Mouse (Mus musculus): ENCODE results near the gene Lrp5. TPM values are rescaled to one million over a fixed set of nuclear protein-coding genes. Genes with fewer than 3 reads are reported as not detected.

The Lrp5 gene
- polyA plus RNA-seq, 1 experiment, result 3.1 TPM

DNA sequence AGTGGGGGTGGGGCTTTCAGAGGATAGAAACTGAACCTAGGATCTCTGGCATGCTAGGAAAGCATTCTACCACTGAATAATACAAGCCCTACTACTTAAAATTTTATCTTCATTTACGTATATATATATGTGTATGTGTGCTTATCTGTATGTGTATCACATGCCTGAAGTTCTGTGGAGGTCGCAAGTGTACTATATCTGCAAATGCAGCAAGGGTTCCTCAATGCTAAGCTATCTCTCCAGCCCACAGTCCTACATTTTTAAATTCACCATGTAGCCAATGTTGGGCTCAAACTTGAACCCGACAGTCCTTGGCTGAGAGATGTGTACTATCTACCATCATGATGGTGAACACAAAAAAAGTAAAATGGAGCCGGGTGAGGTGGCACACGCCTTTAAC lies 145.4 kb downstream of the Lrp5 start:
- H3K4me3 ChIP-seq (ENCODE audit: insufficient read depth, low read length), result no peak overlapping the region
- TF ChIP-seq CTCF (IDR thresholded peaks at IDR 0.05; ENCODE audit: extremely low read depth, insufficient read depth, low read length) (no peak), POLR2A (IDR thresholded peaks at IDR 0.05; ENCODE audit: extremely low read depth, insufficient read depth, low read length) (no peak)
- no peak overlapping the region for H3K27ac ChIP-seq (ENCODE audit: insufficient read depth, low read length)
- H3K4me1 ChIP-seq (ENCODE audit: control insufficient read depth, insufficient read depth, low read length), result no peaks in the 10 kb centered on the region; the same call in 1 of the 2 replicates

DNA sequence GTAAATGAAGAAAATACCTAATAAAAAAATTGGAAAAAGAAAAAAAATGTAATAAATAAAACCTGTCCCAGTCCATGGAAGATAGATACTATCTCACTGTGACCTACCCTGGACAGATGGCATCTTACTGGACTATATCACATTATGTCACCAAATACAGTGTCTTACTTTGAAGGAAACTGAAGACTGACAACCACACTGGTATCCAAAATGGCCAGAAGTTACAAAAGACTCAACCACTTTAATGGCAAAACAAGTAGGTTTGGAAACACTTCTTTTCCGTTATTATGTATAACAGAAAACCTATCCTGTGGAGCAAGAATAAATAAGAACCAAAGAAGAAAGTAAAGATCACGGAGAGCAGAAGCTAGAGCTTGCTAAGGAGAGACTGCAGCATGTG lies 146.1 kb downstream of the Lrp5 start:
- Histone ChIP-seq H3K4me1 (ENCODE audit: control insufficient read depth, insufficient read depth, low read length) (no peaks in the 10 kb centered on the region; the same call in 1 of the 2 replicates), H3K4me3 (ENCODE audit: insufficient read depth, low read length) (no peak overlapping the region), H3K27ac (ENCODE audit: insufficient read depth, low read length) (no peak overlapping the region)
- TF ChIP-seq CTCF (IDR thresholded peaks at IDR 0.05; ENCODE audit: extremely low read depth, insufficient read depth, low read length), result no peak
- TF ChIP-seq POLR2A (IDR thresholded peaks at IDR 0.05; ENCODE audit: extremely low read depth, insufficient read depth, low read length), result no peak

DNA sequence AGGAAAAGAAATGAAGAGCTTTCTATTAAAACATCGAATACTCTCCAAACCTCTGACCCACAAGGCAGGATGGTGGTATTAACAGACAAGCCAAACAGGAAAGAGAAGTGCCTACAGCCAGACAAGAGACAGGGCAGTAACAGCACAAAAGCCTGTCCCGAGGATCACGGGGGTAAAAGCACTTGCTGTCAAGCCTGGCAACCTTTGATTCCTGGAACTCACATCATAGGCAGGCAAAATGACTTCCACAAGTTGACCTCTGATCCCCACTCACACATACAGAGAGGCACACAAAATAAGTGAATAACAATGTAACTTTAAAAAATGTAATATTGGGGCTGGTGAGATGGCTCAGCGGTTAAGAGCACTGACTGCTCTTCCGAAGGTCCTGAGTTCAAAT lies 146.9 kb downstream of the Lrp5 start:
- Histone ChIP-seq H3K27ac (ENCODE audit: insufficient read depth, low read length) (no peak overlapping the region), H3K4me3 (ENCODE audit: insufficient read depth, low read length) (no peak overlapping the region), H3K4me1 (ENCODE audit: control insufficient read depth, insufficient read depth, low read length) (peaks cover 2% of the 10 kb centered on the region; the same call in 1 of the 2 replicates)
- TF ChIP-seq POLR2A (IDR thresholded peaks at IDR 0.05; ENCODE audit: extremely low read depth, insufficient read depth, low read length) (no peak), CTCF (IDR thresholded peaks at IDR 0.05; ENCODE audit: extremely low read depth, insufficient read depth, low read length) (no peak)

DNA sequence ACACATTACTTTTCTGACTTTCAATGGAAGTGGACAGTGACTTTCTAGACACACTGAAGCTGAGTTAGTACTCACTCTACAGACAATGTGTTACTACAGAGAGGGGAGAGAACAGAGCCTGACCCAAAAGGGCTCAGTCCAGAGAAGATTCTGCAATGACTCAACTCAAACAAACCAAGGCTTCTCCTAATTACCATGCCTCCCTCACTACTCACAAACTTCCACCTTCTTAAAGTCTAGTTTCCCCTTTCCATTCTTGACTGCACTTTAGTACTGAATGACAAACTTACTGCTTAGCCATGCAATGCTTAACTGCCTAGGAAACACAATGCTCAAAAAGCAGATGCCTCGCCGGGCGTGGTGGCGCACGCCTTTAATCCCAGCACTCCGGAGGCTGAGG lies 148.7 kb downstream of the Lrp5 start:
- no peak overlapping the region for H3K4me3 ChIP-seq (ENCODE audit: insufficient read depth, low read length)
- TF ChIP-seq CTCF (IDR thresholded peaks at IDR 0.05; ENCODE audit: extremely low read depth, insufficient read depth, low read length) (no peak), POLR2A (IDR thresholded peaks at IDR 0.05; ENCODE audit: extremely low read depth, insufficient read depth, low read length) (no peak)
- no peak overlapping the region for H3K27ac ChIP-seq (ENCODE audit: insufficient read depth, low read length)
- peaks cover 2% of the 10 kb centered on the region; the same call in 1 of the 2 replicates for H3K4me1 ChIP-seq (ENCODE audit: control insufficient read depth, insufficient read depth, low read length)

- Histone ChIP-seq H3K4me1 (ENCODE audit: control insufficient read depth, insufficient read depth, low read length) (peaks cover 2% of the 10 kb centered on the region), H3K4me3 (ENCODE audit: insufficient read depth, low read length) (no peak overlapping the region), H3K27ac (ENCODE audit: insufficient read depth, low read length) (no peak overlapping the region; the same call in 1 of the 2 replicates)
- TF ChIP-seq CTCF (IDR thresholded peaks at IDR 0.05; ENCODE audit: extremely low read depth, insufficient read depth, low read length), result no peak
- TF ChIP-seq POLR2A (IDR thresholded peaks at IDR 0.05; ENCODE audit: extremely low read depth, insufficient read depth, low read length), result no peak
Measured at GRCm38 (mm10) chr19:3534945-3535344, 151.4 kb downstream of the Lrp5 start.

Other genes starting within 250 kb of the Lrp5 start
- gene Ppp6r3, start 110.8 kb downstream of the Lrp5 start, polyA plus RNA-seq (2012; rRNA removed), result 72.4 and 73.4 TPM in 2 replicates
- gene 1810055G02Rik, start 21.7 kb upstream of the Lrp5 start, polyA plus RNA-seq (2012; rRNA removed), result 44.7 and 44.8 TPM in 2 replicates
- 26.7 and 29.1 TPM in 2 replicates for gene Kmt5b, start 80.9 kb upstream of the Lrp5 start, polyA plus RNA-seq (2012; rRNA removed)
- 134 and 135 TPM in 2 replicates for gene Chka, start 165.2 kb upstream of the Lrp5 start, polyA plus RNA-seq (2012; rRNA removed)
- 34.4 and 38.4 TPM in 2 replicates for gene Tcirg1, start 220.6 kb upstream of the Lrp5 start, polyA plus RNA-seq (2012; rRNA removed)
- 274 and 288 TPM in 2 replicates for gene Ndufs8, start 226.2 kb upstream of the Lrp5 start, polyA plus RNA-seq (2012; rRNA removed)
- gene Aldh3b1, start 243.2 kb upstream of the Lrp5 start, polyA plus RNA-seq (2012; rRNA removed), result 6.9 and 8.1 TPM in 2 replicates
- 33.5 and 36.5 TPM in 2 replicates for gene Unc93b1, start 248.6 kb upstream of the Lrp5 start, polyA plus RNA-seq (2012; rRNA removed)